Mouse (Mus musculus): ENCODE results near the gene Lrch4.
A peak's percentile ranks its signal among the peaks of the same experiment; 100 is the strongest.

Lrch4 gene

GRCm38 (mm10) chr5:137628498-137629305 is at the start of gene Lrch4, which contains the start of the genes Fbxo24 and Gm20605:
Gene Lrch4, plus strand, starts transcription at chr5:137629121.
Gene Fbxo24, minus strand, starts transcription at chr5:137629002.
Gene Gm20605, plus strand, starts transcription at chr5:137629175.
- DNase-seq = peak; percentile 99 to 100

GRCm38 (mm10) chr5:137580246-137580645 is 48.7 kb upstream of the Lrch4 start:
- DNase-seq = no peak

- no peak for DNase-seq
These were observed 46.2 kb upstream of the Lrch4 start for GRCm38 (mm10) chr5:137582702-137583101.

DNA sequence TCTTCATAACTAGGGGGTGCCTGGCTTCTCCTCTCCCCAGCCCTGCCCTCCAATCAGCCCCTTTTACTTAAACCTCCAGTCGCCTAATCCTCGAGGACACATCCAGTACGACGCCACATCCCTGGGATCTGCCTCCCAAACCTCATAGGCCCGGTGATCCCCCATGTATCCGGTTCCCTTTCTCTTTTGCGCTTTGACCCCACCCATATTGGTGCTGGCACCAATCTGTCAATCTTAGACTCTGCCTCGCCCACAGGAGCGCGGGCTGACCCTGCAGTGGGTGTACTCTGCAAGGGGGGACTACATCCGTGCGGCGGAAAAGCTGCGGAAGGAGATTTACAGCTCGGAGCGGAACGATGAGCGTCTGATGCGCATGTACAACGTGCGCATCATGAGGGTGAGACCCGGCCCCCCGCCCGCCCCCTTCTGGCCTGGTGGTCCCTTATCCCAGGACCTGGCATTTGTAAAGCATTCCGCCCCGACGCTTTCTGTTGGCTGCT is 45.2 kb upstream of the Lrch4 start:
- peak in 1 of 2 experiments; percentile 56 for DNase-seq

DNA sequence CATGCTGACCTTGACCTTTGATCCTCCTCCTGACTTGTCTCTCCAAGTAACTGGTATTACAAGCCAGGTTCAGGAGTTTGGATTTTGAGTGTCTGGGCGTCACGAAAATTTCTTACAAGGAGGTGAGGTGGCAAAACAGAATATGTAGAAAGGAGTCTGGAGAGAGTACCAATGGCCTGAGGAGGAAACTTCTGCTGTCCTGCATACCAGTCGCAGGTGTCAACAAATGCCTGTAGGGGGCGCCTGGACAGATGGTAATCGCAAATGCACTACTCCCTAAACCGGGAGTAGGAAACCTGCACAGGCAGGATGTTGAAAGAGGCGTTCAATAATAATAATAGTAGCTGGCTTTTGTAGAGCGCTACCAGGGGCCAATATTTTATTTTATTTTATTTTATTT is 43.9 kb upstream of the Lrch4 start:
- peak; percentile 68 to 70 for DNase-seq

DNA sequence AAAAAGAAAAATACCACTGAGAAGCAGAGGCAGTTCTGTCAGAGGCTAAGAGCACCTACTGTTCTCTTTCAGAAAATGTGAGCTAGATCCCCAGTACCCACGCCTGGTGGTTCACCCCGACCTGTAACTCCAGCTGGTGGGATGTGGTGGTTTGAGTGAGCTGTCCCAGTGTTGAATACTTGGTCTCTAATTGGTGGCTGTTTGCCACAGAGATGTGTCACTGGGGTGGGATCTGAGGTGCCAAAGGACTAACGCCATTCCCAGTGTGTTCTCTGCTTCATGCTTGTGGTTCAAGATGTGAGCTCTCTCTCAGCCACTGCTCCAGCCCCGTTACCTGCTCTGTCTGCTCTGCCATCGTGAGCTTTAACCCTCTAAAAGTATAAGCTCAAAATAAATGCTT is 38.4 kb upstream of the Lrch4 start:
- DNase-seq = no peak

GRCm38 (mm10) chr5:137595921-137596320 is 33.0 kb upstream of the Lrch4 start:
- peak in 1 of 2 experiments; percentile 8 for DNase-seq

- DNase-seq = peak; percentile 50 to 71
These were observed 32.2 kb upstream of the Lrch4 start for GRCm38 (mm10) chr5:137596601-137597261.

DNA sequence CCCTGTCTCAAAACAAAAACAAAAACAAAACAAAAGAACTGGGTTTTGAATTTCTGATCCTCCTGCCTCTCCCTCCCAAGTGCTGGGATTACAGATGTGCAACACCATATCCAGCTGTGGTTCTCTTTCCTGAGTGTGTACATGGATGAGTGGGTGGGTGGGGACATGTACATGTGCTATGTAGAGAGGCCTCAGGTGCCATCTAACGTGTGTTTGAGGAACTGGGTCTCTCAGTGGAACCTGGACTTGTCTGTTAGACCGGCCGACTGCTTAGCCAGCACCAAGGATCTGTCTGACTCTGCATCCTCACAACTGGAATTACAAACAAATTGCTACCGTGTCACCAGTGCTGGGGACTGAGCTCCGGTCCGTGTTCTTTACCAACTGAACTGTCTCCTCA is 31.3 kb upstream of the Lrch4 start:
- no peak for DNase-seq

DNA sequence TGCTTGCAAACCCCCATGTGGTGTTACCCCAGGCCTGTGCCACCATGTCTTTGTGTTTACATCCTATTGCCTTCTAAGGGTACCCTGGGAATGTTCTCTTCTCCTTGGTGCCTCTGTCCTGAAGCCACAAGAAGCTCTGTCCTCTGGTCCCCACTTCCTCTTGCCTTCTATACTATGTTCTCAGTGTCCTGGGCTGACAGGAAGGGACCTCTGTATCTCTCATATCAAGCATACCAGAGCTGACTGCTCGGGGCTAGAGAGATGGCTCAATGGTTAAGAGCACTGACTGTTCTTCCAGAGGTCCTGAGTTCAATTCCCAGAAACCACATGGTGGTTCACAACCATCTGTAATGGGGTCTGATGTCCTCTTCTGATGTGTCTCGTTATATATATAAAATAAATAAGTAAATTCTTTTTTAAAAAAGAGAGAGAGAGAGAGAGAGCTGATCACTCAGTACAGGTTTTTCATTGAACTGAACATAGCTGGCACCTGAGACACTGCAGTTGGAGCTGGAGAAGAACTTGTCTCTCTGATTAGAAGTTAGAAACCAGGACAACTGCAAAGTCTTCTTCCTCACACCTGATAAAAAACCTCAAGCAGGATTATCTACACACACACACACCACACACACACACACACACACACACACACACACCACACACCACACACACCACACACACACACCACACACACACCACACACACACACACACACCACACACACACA is 30.7 kb upstream of the Lrch4 start:
- no peak for DNase-seq

DNA sequence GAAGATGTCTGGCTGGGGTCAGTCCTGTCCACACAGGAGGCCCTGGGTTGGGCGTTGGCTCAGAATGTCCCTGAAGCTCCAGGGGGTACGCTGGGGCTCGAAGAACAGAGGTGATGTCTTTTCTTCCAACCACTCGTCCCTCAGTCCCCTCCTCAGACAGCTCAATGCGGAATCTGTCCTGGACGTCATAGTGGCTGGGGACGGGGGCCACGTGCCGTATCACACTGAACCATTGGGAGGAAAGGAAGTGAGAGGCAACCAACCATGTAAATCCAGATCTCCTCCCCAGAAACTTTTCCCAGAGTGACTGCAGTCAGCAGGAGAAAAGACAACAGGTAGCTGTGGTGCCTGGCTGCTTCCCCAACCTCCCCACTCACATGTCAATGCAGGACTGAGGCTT is 29.3 kb upstream of the Lrch4 start:
- DNase-seq = peak in 1 of 2 experiments; percentile 25

- no peak for DNase-seq
These were observed 28.7 kb upstream of the Lrch4 start for GRCm38 (mm10) chr5:137600281-137600618.

DNA sequence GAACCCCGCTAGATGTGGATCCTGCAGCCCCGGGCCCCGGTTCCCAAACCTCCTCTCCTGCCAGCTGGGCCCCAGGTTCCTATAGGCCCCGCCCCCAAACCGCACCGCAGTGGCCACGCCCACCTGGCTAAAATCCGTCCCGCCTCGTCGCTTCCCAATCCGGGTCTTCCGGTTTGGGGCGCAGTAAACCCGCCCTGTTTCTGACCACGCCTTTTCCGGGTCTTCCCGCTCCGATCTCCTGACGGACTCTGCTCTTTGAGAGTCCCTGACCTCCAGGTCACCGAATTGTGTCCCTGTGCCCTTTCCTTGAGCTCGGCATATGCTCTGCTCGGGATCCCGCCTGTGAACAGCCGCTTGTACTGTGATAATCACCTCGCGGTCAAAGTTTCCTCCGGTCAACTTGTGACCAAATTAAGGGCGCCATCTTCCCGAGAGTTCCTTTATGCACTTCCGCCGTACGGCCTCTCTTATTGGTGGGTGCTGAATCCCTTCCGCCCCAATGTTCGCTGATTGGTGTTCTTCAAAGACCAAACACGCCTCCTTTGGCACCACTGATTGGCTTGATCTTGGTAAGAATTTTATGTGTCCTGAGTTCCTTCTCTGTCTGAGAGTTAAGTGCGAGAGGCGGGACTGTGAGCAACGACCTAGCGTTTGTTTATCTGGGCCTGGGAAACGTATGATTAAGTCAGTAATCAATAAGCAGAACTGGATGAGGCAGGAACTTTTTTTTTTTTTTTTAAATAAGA is 28.1 kb upstream of the Lrch4 start, which contains the start of gene Mospd3:
Gene Mospd3, minus strand, starts transcription at position 440 of the 746 bp plus-strand sequence.
- peak; percentile 97 to 98 for DNase-seq

DNA sequence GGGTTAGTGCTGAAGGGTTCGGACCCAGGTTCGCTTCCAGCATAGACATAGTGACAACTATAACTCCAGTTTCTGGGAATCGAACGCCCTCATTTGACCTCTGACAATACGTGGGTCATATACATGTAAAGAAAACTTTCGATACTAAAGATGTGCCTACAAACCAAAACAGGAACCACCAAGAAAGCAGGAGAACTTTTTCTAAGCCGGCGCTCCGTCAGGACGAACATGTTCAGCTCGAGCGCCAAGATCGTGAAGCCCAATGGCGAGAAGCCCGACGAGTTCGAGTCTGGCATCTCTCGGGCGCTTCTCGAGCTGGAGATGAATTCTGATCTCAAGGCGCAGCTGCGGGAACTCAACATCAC is 27.6 kb upstream of the Lrch4 start:
- peak in 1 of 2 experiments; percentile 40 for DNase-seq

- peak in 1 of 2 experiments; percentile 13 for DNase-seq
These were observed 20.9 kb upstream of the Lrch4 start for GRCm38 (mm10) chr5:137607860-137608653.

DNA sequence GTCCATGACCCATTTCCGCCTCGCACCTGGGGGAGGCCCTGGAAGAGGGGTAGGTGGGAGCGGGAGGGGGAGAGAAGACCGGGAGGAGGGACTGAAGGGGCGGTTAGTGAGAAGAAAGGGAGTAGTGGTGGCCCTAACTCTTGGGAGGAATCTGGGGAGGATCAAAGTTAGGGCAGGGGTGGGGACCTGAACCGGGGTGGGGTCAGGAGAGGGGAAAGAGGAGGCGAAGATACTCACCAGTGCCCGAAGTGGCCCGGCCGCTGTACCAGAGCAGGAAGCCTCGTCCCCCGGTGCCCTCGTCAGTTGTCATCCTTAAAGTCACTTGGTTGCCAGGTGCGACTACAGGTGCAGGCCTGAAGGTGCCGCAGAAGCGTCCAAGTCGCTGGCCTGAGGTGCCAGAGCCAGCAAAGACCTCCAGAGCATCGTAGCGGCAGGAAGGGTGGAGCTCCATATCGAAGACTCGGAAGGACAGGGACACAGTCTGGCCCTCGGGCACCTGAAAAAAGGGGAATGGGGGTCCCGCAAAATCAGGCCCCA is 20.2 kb upstream of the Lrch4 start:
- no peak for DNase-seq

GRCm38 (mm10) chr5:137609292-137609691 is 19.6 kb upstream of the Lrch4 start:
- DNase-seq = no peak

DNA sequence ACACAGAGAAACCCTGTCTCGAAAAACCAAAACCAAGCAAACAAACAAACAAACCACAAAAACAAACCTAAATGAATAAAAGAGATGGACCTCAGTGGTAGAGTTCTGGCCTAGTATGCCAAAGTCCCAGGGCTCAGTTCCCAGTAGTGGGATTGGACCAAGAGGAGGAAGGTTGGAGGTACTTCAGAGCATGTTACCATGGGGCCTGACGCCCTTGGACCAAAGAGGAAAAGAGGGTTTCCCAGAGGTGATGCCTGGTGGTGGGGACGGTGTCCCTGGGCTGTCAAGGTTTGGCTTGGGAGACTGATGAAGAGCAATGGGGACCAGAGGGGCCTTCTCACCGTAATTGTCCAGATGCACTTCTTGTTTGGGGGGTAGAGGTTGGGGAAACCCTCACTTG is 18.9 kb upstream of the Lrch4 start:
- no peak for DNase-seq

DNA sequence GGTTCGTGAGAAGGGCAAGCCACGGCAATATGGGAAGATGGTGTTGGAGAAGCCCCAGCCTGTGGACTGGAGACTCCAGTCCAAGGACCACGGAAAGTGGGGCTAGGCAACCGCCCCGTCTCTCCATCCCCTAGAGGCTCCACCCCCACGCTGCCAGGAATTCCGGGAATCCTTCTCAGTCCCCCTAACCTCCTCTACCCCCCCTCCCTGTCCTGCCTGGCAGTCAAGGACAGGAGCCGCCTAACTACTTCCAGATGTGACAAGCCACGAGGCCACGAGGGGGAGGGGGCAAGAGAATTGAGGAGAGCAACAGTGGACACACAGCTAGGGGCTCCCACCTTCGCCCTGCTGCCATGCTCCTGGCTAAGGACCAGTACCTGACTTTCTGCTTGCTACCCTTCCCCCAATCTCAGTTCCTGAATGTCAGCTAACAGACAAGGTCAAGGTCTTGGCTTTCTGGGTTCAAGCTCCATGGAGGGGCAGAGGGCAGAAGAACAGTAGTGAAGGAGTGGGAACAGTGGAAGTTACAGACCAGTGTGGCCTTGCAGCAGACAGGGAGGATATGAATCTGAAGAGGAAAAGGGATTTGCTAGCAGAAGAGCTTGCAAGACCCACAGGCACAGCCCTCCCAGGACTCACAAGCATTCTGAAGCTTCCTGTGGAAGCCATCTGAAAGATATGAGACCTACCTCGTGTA is 18.2 kb upstream of the Lrch4 start:
- peak in 1 of 2 experiments; percentile 11 for DNase-seq

DNA sequence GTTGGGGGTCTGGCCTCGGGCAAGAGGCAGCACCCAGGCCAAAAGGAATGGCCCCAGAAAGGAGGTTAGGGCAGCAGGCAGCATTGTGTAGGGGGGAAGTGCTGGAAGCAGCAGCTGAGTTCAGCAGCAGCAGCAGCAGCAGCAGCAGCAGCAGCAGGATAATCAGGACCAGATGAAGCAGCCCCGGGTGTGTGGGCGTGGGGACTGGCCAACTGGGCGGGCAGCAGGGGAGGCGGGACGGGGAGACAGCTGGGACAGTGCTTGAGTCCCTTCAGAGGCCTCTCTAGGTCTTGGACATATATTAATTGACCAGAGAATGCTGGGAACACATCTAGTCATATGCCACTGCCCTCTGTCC is 17.7 kb upstream of the Lrch4 start:
- peak in 1 of 2 experiments; percentile 8 for DNase-seq

GRCm38 (mm10) chr5:137613076-137613475 is 15.8 kb upstream of the Lrch4 start:
- no peak for DNase-seq

Data from thymus, postnatal 36 days (tissue).